ENCODE assay signal across 21 mouse cellular contexts in genomic region chr8:45880457-45880856, GRCm38 (mm10). TPM values are rescaled to one million over a fixed set of nuclear protein-coding genes. Genes with fewer than 3 reads are reported as not detected.
"Had no signal": no experiment of that assay in that cellular context is flagged by ENCODE, and none has a peak within 500 bp of the region (broad histone marks: within the 10 kb centered on the region; RNA-seq: fewer than 3 reads in every experiment).

No protein-coding gene starts in this region.

- ATAC-seq: intestine, postnatal 0 days; liver, embryonic 12.5 days; midbrain, embryonic 15.5 days had no signal

- DNase-seq: kidney, adult 2 months; kidney, postnatal 10 days; kidney, postnatal 36 days; liver; lung, adult 2 months; lung, postnatal 4 days; retina, postnatal 1 day; right cerebral cortex, postnatal 25 days; spleen, adult 18-20 months; thymus, postnatal 25 days had no signal

RNA-seq across cellular contexts. Expression of gene Pdlim3, which starts 4.8 kb away (rescaled TPM):
- total RNA-seq: megakaryocyte, adult 5-6 weeks had no signal

RNA-seq across cellular contexts. Expression of gene Ccdc110, which starts 54.0 kb away (rescaled TPM):
- total RNA-seq: megakaryocyte, adult 5-6 weeks had no signal
- polyA plus RNA-seq: intestine, postnatal 0 days; kidney, adult 2 months; kidney, embryonic 14.5 days; limb, embryonic 10.5 days; liver, embryonic 12.5 days; liver, embryonic 15.5 days; lung, embryonic 16.5 days; midbrain, embryonic 12.5 days; stomach, embryonic 15.5 days; thymus, postnatal 0 days had no signal
